Mouse (Mus musculus) macrophage (primary cell): ENCODE measurements around the gene Pcyt2. TPM values are rescaled to one million over a fixed set of nuclear protein-coding genes. Genes with fewer than 3 reads are reported as not detected.

ENCODE experiments used
- H3K27ac ChIP-seq: fragments of 350-480 bp; formaldehyde crosslinking; 2 replicates; pipeline ENCODE4 v1.9.0; 2021
- H3K36me3 ChIP-seq: fragments of 350-480 bp; formaldehyde crosslinking; 2 replicates; pipeline ENCODE4 v1.9.0; 2021; ENCODE audit errors: inconsistent target
- H3K4me3 ChIP-seq: fragments of 350-480 bp; formaldehyde crosslinking; 2 replicates; pipeline ENCODE4 v1.9.0; 2021; ENCODE audit errors: inconsistent target
- H3K79me2 ChIP-seq: fragments of 350-480 bp; formaldehyde crosslinking; 2 replicates; pipeline ENCODE4 v1.9.0; 2021; ENCODE audit errors: inconsistent target
- WGBS: methylation state at CpG from one replicate; pipeline ENCODE4 v1.1.7; 2026; ENCODE audit warnings: inconsistent platforms; ENCODE audit not compliant: missing documents; 5-methylcytosine and 5-hydroxymethylcytosine counted together
- polyA plus RNA-seq: library from polyadenylated mRNA; stranded (reverse); fragments of 250-400 nt; gene quantifications from 3 replicates; pipeline ENCODE4 v1.2.4, GENCODE M21; 2018; ENCODE audit warnings: inconsistent platforms

The Pcyt2 gene
- polyA plus RNA-seq, 1 experiment from 2014 or later, result 23.8 TPM

DNA sequence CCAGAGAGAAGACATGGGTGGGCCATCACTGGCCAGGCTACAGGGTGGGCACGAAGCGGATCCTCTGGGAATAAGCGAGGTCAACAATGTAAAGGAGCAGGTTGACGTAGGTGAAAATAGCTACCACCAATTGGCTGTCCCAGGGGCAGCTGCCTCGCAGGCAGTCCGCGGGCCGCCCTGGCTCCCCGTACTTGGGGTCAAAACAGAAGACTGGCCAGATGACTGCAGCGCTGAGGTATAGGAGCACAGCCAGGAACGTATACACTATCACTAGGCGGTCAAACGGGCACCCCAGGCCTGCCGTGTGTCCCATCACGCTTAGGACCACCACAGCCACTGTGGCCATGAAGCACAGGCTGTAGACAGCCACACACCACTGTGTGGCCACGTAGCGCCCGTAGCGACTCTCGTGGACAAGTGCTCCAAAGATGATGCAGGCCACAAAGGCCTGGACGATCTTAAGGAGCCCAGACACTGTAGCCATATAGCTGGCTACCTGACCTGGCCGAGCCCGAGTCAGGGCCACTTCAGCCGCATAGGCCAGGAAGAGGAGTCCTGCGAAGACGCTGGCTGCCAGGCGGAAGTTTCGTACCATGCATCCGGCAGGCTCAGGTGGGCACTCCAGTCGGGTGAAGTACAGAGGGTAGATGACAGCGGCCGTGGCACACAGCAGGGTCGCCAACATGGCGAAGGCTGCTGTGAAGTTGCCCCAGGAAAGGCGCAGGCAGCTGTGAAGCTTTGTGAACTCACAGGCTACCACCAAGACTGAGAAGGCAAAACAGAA, 29.5 kb upstream of the Pcyt2 start:
- no peak overlapping the region for H3K4me3 ChIP-seq
- H3K27ac ChIP-seq, result no peak overlapping the region
- H3K36me3 ChIP-seq, result no peaks in the 10 kb centered on the region
- H3K79me2 ChIP-seq, result no peaks in the 10 kb centered on the region
- 96% methylated on average over 28 of the region's 35 CpGs for WGBS

- peak within 1 kb of the TSS; percentile 34 for H3K4me3 ChIP-seq
- no peaks in the 10 kb centered on the region for H3K36me3 ChIP-seq
- H3K79me2 ChIP-seq, result no peaks in the 10 kb centered on the region
- no peak within 1 kb of the TSS for H3K27ac ChIP-seq
- WGBS, result 0% methylated on average over 15 of the region's 15 CpGs
Observed at GRCm38 (mm10) chr11:120643601-120643987, 25.9 kb upstream of the Pcyt2 start, which contains the start of gene Pycr1. Pycr1 (minus strand) TSS chr11:120643769.

DNA sequence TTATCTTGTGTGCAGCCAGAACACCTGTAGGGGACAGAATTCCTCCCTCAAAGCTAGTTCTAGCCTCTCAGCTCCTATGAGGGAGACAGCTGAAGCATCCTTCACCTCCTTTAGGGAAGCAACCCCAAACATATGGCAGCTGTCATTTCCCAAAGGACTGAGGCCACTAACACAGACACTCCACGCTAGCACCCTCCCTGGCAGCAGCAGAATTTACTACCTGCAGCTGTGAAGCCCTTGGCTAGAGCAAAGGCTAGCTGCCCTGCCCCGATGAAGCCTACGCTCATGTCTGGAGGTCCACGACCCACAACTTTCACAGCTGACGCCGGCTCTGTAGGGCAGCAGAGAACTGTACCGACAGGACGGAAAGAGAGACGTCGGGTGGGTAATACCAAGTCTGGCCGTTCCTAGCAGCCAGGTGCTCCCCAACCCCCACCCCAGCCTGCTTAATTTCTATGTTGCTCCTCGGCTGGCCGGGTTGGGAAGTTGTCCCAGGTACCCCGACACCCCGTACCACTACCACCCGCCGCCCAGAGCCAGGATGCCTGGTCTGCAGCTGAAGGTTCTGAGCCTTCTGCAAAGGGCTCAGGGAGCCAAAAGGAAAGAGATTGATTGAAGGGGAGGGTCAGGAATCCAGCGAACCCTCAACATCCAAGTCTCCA, 25.3 kb upstream of the Pcyt2 start:
- H3K4me3 ChIP-seq, result peak overlapping the region; percentile 34
- H3K79me2 ChIP-seq, result no peaks in the 10 kb centered on the region
- 3% methylated on average over 18 of the region's 18 CpGs for WGBS
- H3K27ac ChIP-seq, result no peak overlapping the region
- no peaks in the 10 kb centered on the region for H3K36me3 ChIP-seq

GRCm38 (mm10) chr11:120641869-120642268, 24.1 kb upstream of the Pcyt2 start:
- Histone ChIP-seq H3K27ac (no peak overlapping the region), H3K79me2 (no peaks in the 10 kb centered on the region), H3K4me3 (no peak overlapping the region), H3K36me3 (no peaks in the 10 kb centered on the region)
- WGBS, result 78% methylated on average over 8 of the region's 8 CpGs

- WGBS, result 86% methylated on average over 9 of the region's 9 CpGs
Observed at GRCm38 (mm10) chr11:120641255-120641654, 23.5 kb upstream of the Pcyt2 start.

GRCm38 (mm10) chr11:120634810-120635209, 17.1 kb upstream of the Pcyt2 start:
- H3K36me3 ChIP-seq, result no peaks in the 10 kb centered on the region
- 93% methylated on average over 5 of the region's 5 CpGs for WGBS
- no peak overlapping the region for H3K4me3 ChIP-seq
- H3K79me2 ChIP-seq, result peaks cover 37% of the 10 kb centered on the region
- H3K27ac ChIP-seq, result no peak overlapping the region

More at GRCm38 (mm10) chr11:120641255-120641654, 23.5 kb upstream of the Pcyt2 start:
- Histone ChIP-seq H3K4me3 (no peak overlapping the region), H3K36me3 (no peaks in the 10 kb centered on the region), H3K27ac (no peak overlapping the region), H3K79me2 (no peaks in the 10 kb centered on the region)

GRCm38 (mm10) chr11:120633520-120634343, 16.0 kb upstream of the Pcyt2 start, which contains the start of gene Mafg:
Mafg (minus strand) TSS chr11:120633600.
- Histone ChIP-seq H3K27ac (peak within 1 kb of the TSS; percentile 99), H3K36me3 (no peaks in the 10 kb centered on the region), H3K79me2 (peaks cover 46% of the 10 kb centered on the region), H3K4me3 (peak within 1 kb of the TSS; percentile 71)
- WGBS, result 18% methylated on average over 55 of the region's 58 CpGs

GRCm38 (mm10) chr11:120632559-120633519, 15.1 kb upstream of the Pcyt2 start:
- peak overlapping the region; percentile 99 for H3K27ac ChIP-seq
- peaks cover 55% of the 10 kb centered on the region for H3K79me2 ChIP-seq
- H3K4me3 ChIP-seq, result peak overlapping the region; percentile 71
- no peaks in the 10 kb centered on the region for H3K36me3 ChIP-seq
- 1% methylated on average over 101 of the region's 116 CpGs for WGBS

DNA sequence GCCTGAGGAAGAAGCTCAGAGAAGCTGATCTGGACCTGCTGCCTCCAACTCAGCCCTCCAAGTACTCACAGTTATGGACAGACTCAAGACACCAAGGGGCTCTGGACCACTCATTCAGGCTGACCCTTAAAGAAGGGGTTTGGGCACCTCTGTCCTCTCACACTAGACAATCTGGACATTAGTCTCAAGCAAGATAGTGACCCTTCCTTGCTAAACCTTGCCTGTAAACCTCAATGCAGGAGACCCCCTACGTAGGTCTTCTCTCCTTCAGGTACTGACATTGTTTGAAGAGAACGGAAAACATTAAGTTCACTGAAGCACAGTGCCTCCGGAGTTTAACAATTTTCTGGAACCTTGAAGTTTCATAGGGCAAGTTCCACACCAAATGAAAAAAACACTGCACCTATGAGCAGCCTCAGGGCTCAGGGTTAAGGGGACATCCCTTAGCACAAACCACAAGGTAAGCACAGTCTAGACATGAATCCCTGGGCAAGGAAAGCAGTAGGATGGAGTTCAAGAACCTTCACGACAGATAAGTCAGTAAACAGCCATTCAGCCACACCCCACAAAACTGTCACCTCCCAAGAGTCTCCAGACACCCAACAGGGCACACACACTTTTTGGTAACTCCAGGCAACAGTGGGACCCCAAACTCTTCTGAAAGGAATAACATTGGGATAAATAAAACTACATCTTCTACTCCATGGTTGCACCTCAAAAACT, 14.2 kb upstream of the Pcyt2 start:
- Histone ChIP-seq H3K36me3 (no peaks in the 10 kb centered on the region), H3K27ac (peak overlapping the region; percentile 99), H3K4me3 (peak overlapping the region; percentile 71), H3K79me2 (peaks cover 65% of the 10 kb centered on the region)
- WGBS, result 44% methylated on average over 4 of the region's 4 CpGs

DNA sequence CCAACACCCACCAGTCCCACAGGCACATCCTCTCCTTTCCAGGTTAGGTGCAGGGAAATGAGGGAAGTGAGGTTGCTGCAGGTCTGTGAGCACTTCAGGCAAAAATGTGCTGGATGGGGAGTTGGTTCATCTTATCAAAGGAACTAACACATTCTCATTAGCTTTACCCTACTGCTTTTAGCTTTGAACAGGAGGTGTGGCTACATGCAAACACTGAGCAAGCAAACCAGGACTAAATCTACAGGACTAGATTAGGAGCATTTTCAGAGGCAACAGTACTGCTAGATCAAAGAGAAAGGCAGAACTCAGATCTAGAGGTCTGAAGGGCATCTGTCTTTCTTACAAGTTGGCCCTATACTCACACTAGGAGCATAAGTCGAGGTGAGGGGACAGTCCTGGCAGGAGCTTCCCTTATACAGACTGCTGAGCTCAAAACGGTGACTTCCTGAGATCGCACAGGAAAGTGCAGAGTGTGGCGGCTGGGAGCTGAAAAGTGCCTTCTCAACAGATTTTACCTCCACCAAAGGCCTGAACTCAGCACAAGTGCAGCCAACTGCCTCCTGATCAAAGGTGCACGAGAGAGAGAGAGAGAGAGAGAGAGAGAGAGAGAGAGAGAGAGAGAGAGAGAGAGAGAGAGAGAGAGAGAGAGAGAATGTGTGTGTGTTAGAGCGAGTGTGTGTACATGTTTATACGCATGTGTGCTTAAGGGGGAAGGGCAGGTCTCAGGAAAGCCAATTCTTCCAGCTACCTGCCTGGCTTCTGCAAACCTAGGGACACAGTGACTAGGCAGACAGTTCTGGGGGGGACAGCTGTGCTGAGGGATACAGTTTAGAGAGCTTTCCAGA, 13.4 kb upstream of the Pcyt2 start:
- 4% methylated on average over 7 of the region's 7 CpGs for WGBS
- Histone ChIP-seq H3K36me3 (no peaks in the 10 kb centered on the region), H3K79me2 (peaks cover 73% of the 10 kb centered on the region), H3K4me3 (peak overlapping the region; percentile 71), H3K27ac (peak overlapping the region; percentile 99)

DNA sequence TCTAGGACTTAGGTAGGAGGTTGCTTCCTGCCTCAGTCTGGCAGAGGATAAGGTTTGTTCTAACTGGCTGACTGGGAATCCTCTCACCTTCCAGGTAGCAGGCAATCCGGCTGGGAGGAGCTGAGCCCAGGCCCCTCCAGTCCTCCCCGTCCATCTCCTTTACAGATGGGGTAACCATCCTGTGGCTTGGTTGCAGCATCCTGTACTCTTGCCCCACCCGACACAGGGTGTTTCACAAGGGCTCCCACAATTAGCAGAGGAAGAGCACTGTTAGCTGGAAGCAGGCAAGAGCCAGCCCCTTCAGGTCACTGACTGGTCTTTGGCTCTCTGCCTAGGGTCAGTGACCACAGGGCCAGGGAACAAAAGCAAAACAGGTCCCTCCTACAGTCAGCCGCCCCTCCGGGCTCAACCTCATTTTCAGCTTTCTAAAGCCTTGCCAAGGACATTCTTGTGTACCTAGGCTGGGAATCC, 12.7 kb upstream of the Pcyt2 start:
- Histone ChIP-seq H3K4me3 (peak overlapping the region; percentile 52), H3K27ac (peak overlapping the region; percentile 99), H3K79me2 (peaks cover 79% of the 10 kb centered on the region), H3K36me3 (no peaks in the 10 kb centered on the region)
- 0% methylated on average over 5 of the region's 5 CpGs for WGBS

DNA sequence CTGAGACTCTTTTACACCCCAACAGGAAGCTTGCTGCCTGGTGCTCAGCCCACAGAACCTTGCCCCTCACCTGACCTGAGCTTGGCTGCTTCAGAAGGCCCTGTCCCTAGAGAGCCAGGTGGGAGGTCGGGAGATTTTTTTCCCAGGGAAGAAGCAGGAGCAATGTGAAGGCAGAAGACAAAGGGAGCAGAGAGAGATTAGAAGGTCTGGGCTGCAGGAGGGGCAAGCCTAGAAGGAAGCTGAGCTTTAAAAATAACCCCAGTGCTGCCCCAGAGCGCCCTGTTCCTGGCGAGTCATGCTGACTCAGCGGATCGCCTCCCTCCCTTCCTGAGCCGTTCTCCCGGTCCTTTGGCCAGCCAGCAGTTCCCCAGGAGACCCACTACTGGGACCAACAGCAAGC, 12.2 kb upstream of the Pcyt2 start:
- Histone ChIP-seq H3K79me2 (peaks cover 83% of the 10 kb centered on the region), H3K27ac (peak overlapping the region; percentile 99), H3K4me3 (peak overlapping the region; percentile 52), H3K36me3 (no peaks in the 10 kb centered on the region)
- 0% methylated on average over 7 of the region's 7 CpGs for WGBS
